Mouse (Mus musculus) monocyte, adult 2 months (primary cell): Measurements from ENCODE around the gene Dchs1.

Source experiments
- DNase-seq, 2 experiments: peaks; one replicate each; pipeline ENCODE4 v3.0.0; 2022; ENCODE audit warnings: low spot score in 2 of 2, low read depth in 1 of 2

Gene Dchs1

GRCm38 (mm10) chr7:105784556-105784955 is 2.9 kb downstream of the Dchs1 start:
- DNase-seq: no peak

DNA sequence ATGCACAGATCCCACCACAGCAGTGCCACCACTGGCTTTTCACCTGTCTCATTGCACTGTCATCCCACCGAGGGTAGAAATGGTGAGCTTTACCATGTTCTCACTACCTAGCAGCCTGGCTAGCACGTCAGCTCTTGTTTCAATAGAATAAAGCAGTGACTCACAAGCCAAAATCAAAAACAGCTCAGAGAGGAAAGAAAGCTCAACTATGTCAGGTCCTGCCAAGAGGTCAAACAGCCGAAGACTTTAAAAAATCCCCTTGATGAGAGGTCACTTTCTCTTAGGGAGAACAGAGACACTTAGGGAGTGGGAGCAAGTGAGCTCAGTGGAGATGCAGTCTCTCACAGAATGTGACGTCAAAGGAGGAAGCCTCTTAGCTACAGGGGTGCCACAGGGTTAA is 3.6 kb downstream of the Dchs1 start:
- no peak for DNase-seq

GRCm38 (mm10) chr7:105778553-105779265 is 8.7 kb downstream of the Dchs1 start:
- DNase-seq: peak in 1 of 2 experiments; percentile 21

DNA sequence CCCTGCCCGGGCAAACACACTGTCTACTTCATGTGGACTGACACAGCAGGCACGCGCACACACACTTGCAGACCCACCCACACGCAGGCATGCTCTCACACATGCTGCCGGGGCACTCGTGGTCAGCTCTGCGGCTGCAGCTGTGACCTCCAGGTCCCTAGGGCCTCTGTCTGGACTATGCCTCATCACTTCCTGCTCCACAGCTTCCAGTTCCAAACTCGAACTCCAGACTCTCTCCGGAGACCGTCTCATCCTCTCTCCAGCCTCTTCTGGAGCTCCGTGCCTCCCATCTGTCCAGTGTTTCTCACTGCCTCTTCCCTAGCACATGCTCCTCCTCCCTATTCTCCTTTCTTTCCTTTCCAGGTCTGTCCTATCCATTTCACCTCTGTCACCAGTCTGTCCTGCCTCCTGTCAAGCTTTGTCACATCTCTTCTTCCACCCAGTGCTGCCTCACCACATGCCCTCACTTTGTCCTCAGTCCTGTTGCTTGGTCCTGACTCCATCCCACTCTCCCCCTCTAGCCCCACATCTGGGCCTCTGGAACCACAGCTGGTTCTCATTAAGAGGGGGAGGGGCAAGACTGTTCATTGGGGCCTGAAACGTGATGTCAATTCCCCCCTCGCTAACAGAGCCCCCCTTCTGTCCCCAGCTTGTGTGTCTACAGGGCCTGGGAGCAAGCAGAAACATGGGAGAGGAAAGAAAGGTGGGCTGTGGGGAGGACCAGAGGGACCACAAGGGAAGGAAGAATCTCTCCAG is 9.5 kb downstream of the Dchs1 start:
- no peak for DNase-seq

GRCm38 (mm10) chr7:105777316-105777715 is 10.1 kb downstream of the Dchs1 start:
- DNase-seq: no peak

GRCm38 (mm10) chr7:105776026-105776425 is 11.4 kb downstream of the Dchs1 start:
- DNase-seq: no peak

- DNase-seq: no peak
Observed at GRCm38 (mm10) chr7:105774661-105775060, 12.8 kb downstream of the Dchs1 start.

DNA sequence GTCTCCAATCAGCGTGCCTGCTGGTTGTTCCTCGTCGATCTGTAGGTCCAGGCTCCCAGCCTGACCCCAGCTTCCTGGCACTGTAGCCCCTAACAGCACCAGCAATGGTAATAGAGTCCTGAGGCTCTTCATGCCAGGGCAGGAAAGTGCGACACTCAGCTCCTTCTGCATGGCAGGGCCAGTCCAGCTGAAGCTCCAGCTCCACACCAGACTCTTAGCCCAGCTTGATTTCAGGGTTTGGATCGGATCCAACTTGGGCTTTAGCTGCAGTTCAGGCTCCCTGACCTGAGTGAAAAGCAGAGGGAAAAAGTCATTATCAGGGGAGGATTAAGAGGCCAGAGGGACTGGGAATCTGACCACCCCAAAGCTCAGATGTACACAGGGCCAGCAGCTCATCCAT is 14.4 kb downstream of the Dchs1 start:
- DNase-seq: no peak

- DNase-seq: no peak
Observed at GRCm38 (mm10) chr7:105772331-105772730, 15.1 kb downstream of the Dchs1 start.

DNA sequence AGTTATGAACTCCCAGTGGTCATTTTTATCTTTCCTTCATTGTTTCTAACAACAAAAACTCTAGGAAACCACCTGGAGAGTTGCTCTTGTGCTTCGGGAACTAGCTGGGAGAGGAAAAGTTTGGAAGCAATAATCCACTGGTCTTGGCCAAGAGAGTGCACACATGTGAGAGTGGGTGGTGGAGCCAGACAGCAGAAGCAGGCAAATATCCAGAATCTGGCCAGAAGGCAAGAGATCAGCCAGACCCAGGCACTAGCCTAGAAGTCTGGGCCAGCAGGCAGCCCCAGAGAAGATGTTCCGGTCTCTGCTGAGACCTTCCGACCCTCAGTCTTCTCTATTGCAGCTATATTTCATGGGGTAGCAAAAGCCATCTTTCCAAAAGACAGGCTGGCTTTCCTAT is 17.5 kb downstream of the Dchs1 start:
- DNase-seq: no peak

DNA sequence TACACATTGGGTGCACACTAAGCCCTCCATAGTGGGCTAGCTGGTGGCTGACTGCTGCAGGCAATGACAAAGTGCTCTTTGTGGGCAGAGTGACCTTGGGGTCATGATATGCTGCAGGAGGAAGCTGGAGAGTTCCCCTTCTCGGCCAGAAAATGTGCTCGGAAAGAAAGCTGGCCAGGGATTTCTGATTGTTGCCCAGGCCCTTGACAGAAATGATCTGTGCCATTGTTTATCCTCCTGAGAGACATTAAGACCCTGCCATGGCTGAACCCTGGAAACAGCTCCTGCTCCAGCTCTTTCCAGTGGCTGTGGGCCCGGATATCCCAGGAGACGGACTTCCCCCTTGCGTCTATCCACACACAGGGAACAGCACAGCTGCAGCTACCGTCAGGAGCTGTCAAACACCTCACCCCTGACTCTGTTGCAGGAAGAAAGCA is 19.7 kb downstream of the Dchs1 start:
- DNase-seq: no peak

DNA sequence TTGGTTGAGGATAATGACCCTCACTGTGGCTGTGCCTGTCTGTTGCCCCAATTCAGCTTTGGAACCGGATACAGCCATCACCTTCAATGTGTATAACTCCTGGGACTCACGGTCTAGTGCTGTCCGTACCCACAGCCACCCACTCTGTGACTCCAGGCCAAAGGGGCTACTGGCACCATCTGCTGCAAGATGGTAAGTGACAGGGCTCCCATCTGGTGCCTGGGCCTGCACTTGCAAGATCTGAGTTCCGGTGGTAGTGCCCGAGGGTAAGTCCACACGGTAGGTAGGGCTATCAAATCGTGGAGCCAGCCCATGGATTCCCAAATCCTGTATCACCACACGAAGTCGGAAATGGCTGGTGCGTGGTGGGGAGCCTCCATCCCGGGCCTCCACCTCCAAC is 23.1 kb downstream of the Dchs1 start:
- DNase-seq: no peak

GRCm38 (mm10) chr7:105762517-105763270 is 24.8 kb downstream of the Dchs1 start:
- DNase-seq: no peak

DNA sequence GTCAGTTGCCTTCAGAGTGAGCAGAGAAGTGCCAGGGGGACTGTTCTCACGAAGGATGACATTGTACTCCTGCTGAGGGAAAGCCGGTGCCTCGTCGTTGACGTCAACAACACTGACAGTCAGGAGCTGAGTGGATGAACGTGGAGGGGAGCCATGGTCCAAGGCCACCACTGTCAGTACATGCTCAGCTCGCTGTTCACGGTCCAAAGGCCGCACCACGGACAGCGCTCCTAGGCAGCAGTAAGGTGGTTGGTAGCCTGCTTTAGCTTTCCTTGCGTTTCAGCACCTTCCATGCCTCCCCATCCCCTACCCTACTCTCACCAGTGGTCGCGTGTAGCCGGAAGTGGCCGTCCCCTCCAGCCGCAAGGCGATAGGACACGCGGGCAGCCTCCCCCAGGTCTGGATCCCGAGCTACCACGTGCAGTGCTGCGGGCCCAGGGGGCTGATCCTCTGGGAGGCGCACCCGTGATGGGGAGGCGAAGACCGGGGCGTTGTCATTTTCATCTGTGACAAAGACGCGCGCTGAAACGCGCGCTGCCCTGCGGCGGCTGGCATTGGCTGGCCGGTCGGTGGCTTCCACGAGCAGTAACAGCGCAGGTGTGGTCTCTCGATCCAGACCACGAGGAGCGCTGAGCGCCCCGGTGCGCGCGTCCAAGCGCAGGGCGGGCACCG is 25.5 kb downstream of the Dchs1 start:
- no peak for DNase-seq

- no peak for DNase-seq
Observed at GRCm38 (mm10) chr7:105753281-105753680, 34.2 kb downstream of the Dchs1 start.

DNA sequence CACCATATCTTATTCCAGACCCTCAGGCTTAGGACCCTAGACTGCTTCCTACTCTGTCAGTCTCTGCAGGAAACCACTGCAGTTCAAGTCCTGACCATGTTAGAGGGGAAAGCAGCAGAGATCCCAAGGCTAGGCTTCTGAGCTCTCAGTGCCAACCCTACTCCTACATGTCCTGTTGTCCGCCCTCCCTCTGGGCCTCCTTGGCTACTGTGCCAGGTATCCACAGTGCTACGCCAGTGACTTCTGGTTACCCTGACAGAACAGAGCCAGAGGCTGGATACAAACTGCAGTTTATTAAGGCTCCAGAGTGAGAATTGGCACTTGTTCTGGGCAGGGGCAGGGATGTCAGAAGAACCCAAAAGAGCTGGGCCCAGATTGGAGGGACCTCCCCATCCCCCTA is 34.7 kb downstream of the Dchs1 start:
- DNase-seq: no peak

DNA sequence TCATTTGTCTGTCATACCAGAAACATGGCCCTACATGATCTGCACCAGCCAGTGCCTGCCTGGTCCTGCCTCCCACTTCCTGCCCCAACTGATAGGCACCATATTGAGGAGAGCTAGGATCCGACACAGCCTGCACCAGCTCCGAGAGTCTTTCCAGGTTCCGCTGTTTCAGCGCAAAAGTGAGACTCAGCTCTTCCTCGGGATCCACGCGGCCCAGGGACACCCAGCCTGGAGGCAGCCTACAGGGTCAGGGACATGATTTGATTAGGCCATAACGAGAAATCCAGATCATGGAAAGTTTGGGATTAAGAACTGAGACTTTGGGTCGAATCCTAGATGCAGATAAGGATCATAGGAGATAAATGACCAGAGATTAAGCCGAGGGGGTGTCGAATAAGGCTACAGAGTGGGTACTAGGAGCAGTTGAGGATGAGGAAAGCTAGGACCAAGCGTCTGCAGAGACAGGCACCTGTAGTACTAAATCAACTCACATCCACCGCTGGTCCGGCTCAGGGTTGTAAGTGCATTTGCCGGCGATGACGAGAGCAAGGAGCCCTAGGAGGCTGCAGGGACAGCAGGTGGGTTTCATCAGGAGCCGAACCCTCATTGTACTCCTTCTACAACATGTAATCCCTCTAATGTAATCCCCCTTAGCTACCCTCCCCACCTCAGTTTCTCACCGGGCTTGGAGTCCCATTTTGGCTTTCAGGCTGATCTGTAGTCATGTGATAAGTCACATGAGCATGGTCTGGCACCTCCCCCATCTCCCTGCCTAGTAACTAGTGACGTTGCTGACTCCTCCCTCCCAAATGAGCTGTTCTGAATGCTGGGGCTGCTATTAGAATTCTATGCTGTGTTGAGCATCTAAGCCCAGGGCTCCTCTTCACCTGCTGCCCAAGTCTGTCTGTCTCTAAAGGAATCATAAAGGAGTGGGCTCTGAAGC is 35.7 kb downstream of the Dchs1 start, which contains the start of gene Tpp1:
Gene Tpp1 (minus strand): TSS at position 745 of the 943 bp plus-strand sequence.
- DNase-seq: peak; percentile 68 to 88

- DNase-seq: no peak
Observed at GRCm38 (mm10) chr7:105747776-105748175, 39.7 kb downstream of the Dchs1 start.

- DNase-seq: peak; percentile 54 to 68
Observed at GRCm38 (mm10) chr7:105743926-105744590, 43.4 kb downstream of the Dchs1 start, which contains the start of gene Taf10. TSS of gene Taf10 (minus strand) at chr7:105744361.
